Mouse (Mus musculus) left cerebral cortex, adult 11 months (tissue): ENCODE measurements around the gene Bcr.
A peak's percentile ranks its signal among the peaks of the same experiment; 100 is the strongest.

ENCODE experiments used
- DNase-seq: peaks from one replicate; pipeline ENCODE4 v3.0.0; 2022; ENCODE audit warnings: low spot score

Bcr gene

DNA sequence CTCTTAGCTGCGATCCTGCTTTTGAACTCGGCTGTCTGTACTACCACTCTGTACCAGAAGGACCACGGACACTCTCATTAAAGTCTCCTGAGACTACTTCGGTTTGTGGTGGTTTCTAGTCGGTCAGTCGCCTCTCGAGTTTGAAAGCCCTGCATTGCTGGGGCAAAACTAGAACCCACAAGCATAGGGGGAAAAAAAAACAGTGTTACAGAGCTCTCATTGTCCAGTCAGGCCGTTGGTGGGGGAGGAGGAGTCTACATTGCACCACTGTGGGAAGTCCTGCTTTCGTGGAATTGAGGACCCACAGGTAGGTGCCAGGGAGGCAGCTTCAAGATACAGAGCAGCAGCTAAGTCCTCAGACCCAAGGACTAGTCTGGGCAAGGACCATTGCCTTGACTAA, 124.4 kb downstream of the Bcr start:
- DNase-seq: no peak

- DNase-seq: no peak
Measured at GRCm38 (mm10) chr10:75186551-75186950, 126.2 kb downstream of the Bcr start.

- no peak for DNase-seq
Measured at GRCm38 (mm10) chr10:75187366-75188056, 127.1 kb downstream of the Bcr start.

GRCm38 (mm10) chr10:75191647-75192046, 131.3 kb downstream of the Bcr start:
- no peak for DNase-seq

DNA sequence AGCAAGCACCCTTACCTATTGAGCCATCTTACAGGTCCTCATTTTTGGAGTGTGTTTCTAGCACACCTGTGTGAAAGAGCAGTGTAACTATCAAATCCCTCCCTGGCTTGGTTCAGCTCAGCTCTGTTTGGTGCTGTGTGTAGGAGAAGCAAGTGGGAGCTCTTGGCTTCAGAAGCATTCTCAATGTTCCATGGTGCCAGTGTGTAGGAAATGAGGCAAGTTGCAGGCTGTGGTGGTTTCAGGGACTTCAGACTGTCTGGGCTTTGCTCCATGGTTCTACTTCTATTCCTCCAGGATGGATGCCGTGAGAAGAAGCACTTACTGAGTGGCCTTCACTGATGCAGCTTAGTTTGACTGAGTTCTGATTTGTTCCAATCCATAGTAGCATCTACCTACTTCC, 137.4 kb downstream of the Bcr start:
- DNase-seq: no peak

- DNase-seq: no peak
Measured at GRCm38 (mm10) chr10:75200733-75201132, 140.3 kb downstream of the Bcr start.

DNA sequence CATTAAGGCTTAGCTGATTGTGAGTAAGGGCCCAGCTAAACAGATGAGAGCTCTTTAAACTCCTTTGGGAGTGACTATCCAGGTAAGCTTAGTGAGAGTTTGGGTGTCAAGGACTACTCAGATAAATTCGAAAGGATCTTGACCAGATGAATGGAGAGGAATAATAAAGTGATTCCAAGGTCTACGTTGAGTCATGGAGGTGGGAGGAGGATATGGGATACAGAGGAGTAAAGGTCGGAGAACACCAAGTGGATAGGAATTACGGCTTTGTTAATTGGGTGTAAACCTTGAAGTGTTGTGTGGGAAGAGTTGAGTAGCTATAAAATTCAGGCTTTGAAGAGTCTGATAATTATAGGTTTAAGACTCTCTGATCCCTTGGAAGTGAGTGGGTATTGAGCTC, 145.8 kb downstream of the Bcr start:
- no peak for DNase-seq

GRCm38 (mm10) chr10:75210841-75211240, 150.4 kb downstream of the Bcr start:
- DNase-seq: no peak

DNA sequence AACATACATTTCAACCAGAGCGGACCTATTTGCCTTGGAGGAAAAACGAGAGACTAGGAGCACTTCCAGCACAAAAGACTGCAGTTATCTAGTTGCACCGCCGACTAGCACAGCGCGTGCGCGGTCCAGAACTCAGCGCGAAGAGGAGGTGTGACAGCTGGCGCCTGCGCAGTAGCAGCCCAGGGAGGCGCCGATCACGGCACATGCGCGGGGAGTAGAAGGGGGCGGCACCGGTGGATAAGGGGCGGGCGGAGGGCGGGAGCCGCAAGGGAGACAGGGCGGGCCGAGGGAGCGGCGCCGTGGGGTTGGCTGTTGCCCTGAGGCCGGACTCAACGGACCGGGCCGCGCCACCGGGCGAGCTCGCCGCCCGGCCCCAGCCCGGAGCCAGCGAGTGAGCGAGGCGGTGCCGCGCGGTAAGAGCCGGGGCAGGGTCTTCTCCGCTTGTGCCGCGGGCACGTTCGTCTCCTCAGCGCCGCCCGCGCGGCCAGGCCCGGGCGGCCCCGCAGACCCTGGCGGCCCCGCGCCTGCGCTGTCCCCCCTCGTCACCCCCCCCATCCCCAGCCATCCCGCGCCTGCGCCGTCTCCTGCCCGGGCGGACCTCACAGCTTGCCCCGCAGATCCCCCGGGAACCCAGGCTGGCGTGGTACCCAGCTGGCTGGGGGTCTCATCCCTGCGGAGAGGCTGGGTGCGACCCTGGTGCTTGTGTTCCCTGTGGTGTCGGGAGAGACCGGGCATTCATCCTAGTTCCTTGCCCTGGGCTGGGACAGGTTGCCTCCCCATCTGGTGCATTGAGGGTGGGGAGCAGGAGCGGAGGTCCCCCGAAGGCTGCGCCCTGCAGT, 151.6 kb downstream of the Bcr start, which contains the start of gene Specc1l:
Gene Specc1l (plus strand): TSS at position 267 of the 839 bp plus-strand sequence.
- DNase-seq: peak; percentile 90

GRCm38 (mm10) chr10:75212981-75213380, 152.6 kb downstream of the Bcr start:
- no peak for DNase-seq

DNA sequence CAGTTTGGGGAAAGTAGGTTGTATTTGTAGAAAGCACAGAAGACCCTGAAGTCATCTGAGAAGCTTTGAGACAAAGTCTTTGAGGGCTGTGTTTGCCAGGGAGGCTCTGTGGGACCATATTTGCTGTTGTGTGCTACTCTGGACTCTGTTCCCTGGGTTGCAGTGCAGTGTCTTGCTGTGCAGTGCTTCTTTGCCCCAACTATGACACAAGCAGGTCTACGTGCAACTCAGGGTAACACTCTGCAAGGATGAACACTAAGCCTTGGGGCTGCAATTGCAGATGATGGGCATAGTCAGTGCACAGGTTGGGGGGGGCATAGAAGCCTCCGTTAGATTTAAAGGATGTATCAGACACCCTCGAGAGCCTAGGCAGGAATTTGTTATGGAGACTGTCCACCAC, 160.3 kb downstream of the Bcr start:
- DNase-seq: no peak

DNA sequence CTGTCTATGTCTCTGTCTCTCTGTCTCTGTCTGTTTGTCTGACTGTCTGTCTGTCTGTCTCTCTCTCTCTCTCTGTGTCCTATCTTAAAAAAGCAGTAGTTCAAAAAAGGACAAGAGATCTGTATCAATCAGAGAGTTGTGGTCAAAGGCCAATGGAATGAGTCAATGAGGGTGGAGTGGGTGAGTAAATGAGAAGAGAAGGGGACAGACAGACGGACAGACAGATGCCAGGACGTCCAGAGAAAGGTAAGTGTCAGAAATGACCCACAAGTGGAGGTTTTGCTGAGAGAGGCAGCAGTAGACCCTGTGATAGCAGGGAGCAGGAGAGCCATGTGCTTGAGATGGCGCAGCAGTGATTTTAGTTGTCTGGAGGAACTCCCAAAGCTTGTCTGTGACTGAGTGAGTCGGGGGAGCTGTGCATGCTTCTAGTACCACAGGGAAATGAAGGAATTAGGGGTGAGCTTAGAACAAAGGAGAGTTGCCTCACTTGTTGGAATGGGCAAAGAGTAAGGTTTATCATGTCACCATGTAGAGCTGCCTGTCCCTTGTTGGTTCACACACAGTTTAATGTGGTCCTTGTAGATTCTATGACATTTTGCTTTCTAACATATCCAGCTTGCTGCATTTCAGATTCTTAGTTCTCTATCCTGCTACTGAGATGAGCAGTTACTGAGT, 161.7 kb downstream of the Bcr start:
- DNase-seq: no peak

- DNase-seq: no peak
Measured at GRCm38 (mm10) chr10:75222611-75222998, 162.2 kb downstream of the Bcr start.

- DNase-seq: no peak
Measured at GRCm38 (mm10) chr10:75224154-75224553, 163.8 kb downstream of the Bcr start.

DNA sequence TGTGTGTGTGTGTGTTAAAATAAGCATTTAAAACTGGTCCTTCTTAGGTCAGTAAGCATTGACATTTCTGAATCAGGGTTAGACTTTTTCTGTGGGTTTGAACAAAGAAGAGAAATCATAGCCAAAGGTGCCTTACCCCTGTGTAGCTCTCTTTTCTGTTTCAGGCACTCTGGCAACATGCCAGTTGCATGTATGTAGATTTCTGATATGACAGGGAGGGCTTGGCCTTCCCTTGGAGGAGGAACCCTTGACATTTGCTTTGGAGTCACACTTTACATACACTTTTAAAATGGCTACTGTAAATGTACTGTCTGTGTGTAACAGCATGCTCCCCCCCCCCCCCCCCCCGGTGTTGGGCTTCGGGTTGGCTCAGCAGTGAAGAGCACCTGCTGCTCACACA, 164.2 kb downstream of the Bcr start:
- no peak for DNase-seq

DNA sequence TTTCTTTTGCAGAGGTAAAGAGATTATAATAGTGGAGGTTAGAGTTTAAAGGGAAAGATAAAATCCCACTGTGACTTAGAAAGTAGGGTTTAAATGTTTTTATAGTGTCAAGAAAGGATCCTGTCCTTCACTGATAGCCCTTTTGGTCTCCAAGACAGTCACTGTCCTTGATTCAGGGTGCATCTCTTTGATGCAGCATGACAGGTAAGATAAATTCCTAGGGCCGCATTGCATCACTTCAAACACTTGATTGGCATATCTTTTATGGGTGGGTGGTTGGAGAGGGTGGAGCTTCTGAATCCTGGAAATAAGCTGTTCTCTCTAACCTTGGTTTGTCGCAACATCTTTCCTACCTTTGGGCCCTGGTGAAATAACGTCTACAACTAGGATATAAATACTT, 167.0 kb downstream of the Bcr start:
- no peak for DNase-seq

GRCm38 (mm10) chr10:75230572-75230971, 170.2 kb downstream of the Bcr start:
- DNase-seq: no peak

- no peak for DNase-seq
Measured at GRCm38 (mm10) chr10:75231876-75232275, 171.5 kb downstream of the Bcr start.

- no peak for DNase-seq
Measured at GRCm38 (mm10) chr10:75232612-75233155, 172.3 kb downstream of the Bcr start.

DNA sequence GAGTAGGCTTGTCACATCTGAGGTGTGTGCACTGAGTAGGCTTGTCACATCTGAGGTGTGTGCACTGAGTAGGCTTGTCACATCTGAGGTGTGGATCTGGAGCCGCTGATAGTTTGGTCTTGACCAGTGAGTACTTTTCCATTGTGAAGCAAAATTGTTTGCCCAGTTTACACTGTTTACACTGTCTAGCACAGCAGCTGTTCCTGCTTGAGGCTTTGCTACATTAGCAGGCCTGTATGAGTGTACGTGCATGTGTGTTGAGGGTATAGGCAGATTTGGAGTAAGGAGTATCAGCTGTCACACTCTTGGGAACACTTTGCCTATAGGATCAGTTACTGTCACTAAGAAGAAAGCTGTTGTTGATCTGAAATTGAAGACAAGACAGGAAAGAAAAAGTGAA, 173.1 kb downstream of the Bcr start:
- DNase-seq: no peak
